Mouse (Mus musculus) embryonic facial prominence, embryonic 12.5 days (tissue): ENCODE results near the gene Gm20896. TPM values are rescaled to one million over a fixed set of nuclear protein-coding genes. Genes with fewer than 3 reads are reported as not detected.
"Not testable (repeated sequence)": the region's sequence is repeated elsewhere in the genome, so short reads cannot be mapped to it uniquely, and the experiment has no call there.

Source experiments
- ATAC-seq: fragments of 200-750 bp; cut with Nextera tagmentation; 2 replicates; pipeline ENCODE4 v1.8.0; 2017; ENCODE audit not compliant: insufficient number of reproducible peaks, insufficient read depth, low FRiP score, low TSS enrichment
- H3K27ac ChIP-seq: fragments of 300-500 bp; sonication (generic); 2 replicates; pipeline ENCODE4 v1.5.1; 2016; ENCODE audit warnings: mild to moderate bottlenecking
- H3K27me3 ChIP-seq: fragments of 300-500 bp; sonication (generic); 2 replicates; pipeline ENCODE4 v1.6.1; 2016; ENCODE audit warnings: mild to moderate bottlenecking, moderate library complexity
- H3K36me3 ChIP-seq: fragments of 300-500 bp; sonication (generic); 2 replicates; pipeline ENCODE4 v1.6.1; 2016; ENCODE audit warnings: mild to moderate bottlenecking
- H3K4me1 ChIP-seq: fragments of 300-500 bp; sonication (generic); 2 replicates; pipeline ENCODE4 v1.6.1; 2016
- H3K4me2 ChIP-seq: fragments of 300-500 bp; sonication (generic); replicated peaks from 2 replicates; pipeline ENCODE4 v1.6.1; 2016; ENCODE audit warnings: mild to moderate bottlenecking, moderate library complexity
- H3K4me3 ChIP-seq: fragments of 300-500 bp; sonication (generic); 2 replicates; pipeline ENCODE4 v1.5.1; 2016; ENCODE audit warnings: mild to moderate bottlenecking
- H3K9ac ChIP-seq: fragments of 300-500 bp; sonication (generic); 2 replicates; pipeline ENCODE4 v1.6.1; 2016; ENCODE audit warnings: mild to moderate bottlenecking, moderate library complexity
- H3K9me3 ChIP-seq: fragments of 300-500 bp; sonication (generic); 2 replicates; pipeline ENCODE4 v1.6.1; 2016; ENCODE audit warnings: mild to moderate bottlenecking, moderate library complexity
- WGBS: fragments of 180-500 bp; shearing (Covaris S2); methylation state at CpG from one replicate; pipeline ENCODE4 v1.1.7; 2016; 5-methylcytosine and 5-hydroxymethylcytosine counted together
- polyA plus RNA-seq: library from polyadenylated mRNA; unstranded; fragments of >200 nt; fragmentation: Nextera tagmentation; extraction: Ambion mirVana; gene quantifications from 2 replicates; pipeline ENCODE4 v1.2.1, GENCODE M21; 2016

Gm20896 gene
- not detected in 2 replicates for polyA plus RNA-seq

DNA sequence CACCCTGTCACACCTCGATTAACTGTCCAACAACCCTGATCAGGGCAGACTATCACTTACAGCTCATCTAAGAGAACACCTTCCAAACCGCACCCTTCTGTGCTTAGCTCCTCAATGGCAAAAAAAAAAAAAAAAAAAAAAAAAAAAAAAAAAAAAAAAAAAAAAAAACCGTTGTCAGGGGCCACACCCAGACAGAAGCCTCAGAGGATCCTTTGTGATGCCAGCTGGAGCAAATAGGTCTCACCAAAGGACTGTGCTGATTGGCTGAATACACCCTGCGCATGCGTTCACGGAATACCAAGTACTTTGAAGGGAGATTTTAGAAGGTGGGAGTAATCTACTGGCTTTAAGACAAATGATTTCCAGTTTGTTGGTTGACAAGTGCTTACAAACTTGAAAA lies at the start of gene Gm20896:
Gene Gm20896, minus strand, starts transcription at position 101 of the 400 bp plus-strand sequence.
- not testable (repeated sequence) for ATAC-seq, H3K4me3 ChIP-seq, H3K4me2 ChIP-seq, H3K9ac ChIP-seq, H3K27ac ChIP-seq, H3K27me3 ChIP-seq, H3K36me3 ChIP-seq, H3K4me1 ChIP-seq, H3K9me3 ChIP-seq
- WGBS = 63% methylated on average over 2 of the region's 6 CpGs
